Mouse (Mus musculus) T-helper 2 cell (primary cell): ENCODE measurements around the gene Cpsf4l.

ENCODE experiments used
- in situ Hi-C: fragments of 300-600 bp; cut with MboI, MseI; formaldehyde crosslinking; loops from one replicate; pipeline ENCODE4 v1.15.1; 2025; ENCODE audit warnings: high pct_unique_total_duplicates

Gene Cpsf4l

DNA sequence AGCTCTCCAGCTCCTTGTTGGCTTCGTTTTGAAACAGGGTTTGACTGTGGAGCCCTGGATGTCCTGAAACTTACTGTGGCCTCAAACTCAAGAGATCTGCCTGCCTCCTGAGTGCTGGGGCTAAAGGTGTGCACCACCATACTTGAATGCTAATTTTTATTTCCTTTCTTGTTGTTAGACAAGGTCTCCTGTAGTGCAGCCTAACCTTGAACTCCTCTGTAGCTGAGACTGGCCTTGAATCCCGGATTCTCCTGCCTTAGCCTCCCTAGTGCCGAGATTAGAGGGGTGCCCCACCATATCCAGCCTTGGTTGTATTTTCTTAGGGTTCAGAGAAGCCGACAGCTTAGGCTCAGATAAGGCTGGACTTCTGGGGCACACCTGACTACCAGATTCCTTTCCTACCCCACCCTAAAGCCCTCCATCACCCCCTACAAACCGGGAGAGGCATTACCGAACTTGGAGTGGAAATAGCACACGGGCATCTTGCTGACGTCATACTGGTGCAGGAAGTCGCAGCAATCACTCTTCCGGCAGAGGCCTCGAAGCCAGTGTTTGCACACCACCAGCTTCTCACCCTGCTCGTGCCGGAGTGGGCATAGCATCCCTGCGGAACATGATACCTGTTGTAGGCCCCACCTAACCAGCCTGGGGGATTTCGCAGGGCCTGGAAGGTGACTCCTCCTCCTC is 3.7 kb downstream of the Cpsf4l start:
- in situ Hi-C loops: loop anchor here (25.0 kb wide), 1 partner anchor 656 kb away; no protein-coding TSS in a partner anchor

DNA sequence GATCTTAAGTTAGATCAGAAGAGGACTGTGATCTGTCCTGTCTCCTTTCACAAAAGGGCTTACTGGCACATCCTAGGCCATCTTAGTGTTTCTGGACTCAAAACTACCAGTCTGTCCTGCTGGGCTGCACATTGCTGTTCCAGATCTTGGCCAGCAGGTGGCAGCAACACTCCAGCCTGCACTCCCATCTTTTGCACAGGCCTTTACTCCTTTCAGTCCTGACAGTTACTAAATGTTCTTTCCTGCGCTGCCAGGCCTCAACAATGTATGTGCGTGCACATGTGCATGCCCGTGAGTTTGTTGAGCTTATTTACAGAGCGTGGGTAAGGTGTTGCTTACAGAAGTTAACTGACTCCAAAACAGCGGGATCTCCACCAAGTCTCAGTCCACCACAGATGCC is 6.1 kb downstream of the Cpsf4l start:
- in situ Hi-C loops: loop anchor here (5.0 to 25.0 kb wide), 2 partner anchors 109 to 659 kb away; no protein-coding TSS in a partner anchor

DNA sequence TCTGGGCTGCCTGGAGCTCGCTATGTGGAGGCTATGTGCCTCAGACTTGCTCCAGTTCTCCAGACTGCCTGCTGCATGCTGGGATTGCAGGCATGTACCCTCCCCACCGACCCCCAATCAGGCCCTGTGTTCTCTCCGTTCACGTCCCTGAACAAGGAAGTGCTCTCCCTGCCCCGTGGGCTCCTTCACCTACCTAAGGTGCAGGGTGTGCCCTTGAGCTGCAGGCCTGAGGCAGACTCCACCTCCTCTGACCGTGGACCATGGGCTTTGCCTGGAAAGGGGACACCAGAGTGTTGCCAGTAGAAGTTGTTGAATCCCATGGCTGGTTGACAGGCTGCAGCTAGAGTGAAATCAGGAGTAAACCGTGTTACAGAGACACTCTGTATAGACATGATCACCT is 10.2 kb downstream of the Cpsf4l start:
- in situ Hi-C loops: loop anchor here (5.0 to 25.0 kb wide), 2 partner anchors 113 to 663 kb away; no protein-coding TSS in a partner anchor

DNA sequence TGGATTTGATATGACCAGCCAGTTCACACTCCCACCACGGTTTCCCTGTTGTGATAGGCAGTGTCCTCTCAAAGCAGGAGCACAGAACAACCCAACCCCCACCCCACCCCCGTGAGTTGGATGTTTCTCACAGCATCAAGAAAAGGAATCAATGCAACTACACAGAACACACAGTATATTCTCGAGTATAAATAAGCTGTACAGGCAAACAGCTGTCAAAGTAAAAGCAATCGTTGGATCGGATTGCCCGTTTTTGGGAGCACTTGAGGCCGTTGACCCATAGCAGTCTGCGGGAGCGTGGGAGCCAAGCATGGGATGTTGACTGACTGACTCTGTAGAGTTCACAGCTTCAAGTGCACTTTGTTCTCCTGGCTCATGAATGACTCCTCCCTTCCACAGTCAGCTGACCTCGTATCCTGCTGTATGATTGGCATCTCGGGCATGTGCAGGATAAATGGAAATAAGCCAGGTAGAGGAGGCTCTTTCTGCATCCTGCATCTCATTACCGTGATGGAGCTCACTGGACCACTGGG is 11.7 kb downstream of the Cpsf4l start:
- in situ Hi-C loops: no loop called here

DNA sequence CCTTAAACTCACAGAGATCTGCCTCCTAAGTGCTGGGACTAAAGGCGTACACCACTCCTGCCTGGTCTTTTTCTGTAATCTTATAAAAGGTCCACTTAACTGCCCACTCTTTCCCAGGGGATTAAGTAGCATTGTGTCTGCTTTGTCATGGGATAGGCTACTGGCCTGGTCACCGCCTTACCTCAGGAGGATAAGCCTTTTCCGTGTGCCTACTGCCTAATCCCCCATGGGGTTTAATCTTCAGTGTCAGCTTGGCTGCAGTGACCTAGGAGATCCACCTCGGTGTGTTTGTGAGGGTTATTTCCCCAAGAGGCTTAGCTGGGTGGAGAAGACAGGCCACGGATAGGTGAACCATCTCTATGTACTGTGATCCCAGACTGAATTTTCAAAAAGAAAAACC is 12.2 kb downstream of the Cpsf4l start:
- in situ Hi-C loops: no loop called here

DNA sequence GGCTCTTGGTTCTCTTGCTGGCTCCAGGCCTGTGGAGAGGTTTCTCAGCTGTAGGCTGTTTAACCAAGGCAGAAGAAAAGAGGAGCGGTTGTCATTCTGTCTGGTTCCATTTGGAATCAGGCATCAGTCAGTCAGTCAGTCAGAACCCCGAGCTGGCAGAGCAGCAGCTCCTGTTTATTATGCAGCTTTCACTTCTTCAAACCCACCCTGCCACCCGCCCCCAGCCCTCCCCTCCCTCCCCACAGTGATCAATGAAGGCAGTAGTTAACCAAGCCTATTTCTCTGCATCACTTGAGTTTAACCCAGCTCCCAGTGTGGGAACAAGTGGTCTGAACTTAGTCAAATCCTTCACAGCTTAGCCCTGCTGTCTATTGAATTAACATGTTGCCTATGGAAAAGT is 18.0 kb downstream of the Cpsf4l start:
- in situ Hi-C loops: no loop called here

DNA sequence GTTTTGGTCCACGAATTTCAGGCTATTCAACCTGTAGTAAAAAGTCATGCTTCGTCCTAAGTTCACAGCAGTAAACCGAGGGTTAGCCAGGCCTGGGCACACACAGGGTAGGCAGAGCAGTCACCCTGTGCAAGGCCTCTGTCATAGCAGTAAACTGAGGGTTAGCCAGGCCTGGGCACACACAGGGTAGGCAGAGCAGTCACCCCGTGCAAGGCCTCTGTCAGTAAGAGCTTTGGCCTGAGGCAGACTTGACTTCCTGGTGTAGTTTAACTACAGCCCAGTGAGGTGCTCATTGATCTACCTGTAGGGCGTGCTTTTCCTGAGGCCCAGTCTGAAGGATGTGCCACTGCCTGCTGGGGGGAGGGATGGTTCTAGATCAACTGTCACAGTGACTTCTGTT is 18.5 kb downstream of the Cpsf4l start:
- in situ Hi-C loops: no loop called here

DNA sequence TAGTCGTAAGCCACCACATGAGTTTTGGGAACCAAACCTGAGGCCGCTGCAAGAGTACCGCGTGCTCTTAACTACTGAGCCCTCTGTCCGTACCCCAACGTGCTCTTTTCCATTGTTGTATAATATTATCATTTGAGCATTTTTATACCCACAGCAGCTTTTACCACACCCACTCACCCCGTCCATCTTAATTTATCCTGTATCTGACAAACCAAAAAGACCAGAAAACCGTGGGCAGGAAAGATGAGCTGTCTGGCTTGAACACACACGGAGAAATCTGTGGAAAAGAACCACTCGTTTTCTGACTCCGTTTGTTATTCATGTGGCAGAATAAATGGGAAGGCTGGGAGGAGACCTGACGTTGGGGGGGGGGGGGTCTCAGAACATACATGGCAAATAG is 19.3 kb downstream of the Cpsf4l start:
- in situ Hi-C loops: no loop called here

DNA sequence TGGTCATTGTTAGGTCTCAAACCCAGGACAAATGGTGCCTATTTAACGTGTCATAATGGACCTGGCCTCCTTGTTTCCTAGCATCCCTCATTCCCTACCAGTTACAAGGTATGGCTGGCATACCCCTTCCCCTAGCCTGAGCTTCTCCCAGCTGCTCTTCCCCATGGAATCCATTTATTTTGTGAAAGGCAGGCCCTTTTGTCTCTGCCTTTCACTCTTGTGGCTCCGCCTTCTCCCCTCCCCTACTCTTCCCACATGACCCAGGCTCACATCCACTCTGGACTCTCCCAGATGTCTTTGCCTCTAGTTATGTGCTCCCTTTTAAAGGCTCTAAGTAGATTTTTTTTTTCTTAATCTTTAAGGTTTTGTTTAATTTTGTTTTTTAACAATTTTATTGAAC is 22.8 kb downstream of the Cpsf4l start:
- in situ Hi-C loops: loop anchor here (10.0 kb wide), 1 partner anchor 68 kb away; the partner anchor contains the start of gene Cdc42ep4

DNA sequence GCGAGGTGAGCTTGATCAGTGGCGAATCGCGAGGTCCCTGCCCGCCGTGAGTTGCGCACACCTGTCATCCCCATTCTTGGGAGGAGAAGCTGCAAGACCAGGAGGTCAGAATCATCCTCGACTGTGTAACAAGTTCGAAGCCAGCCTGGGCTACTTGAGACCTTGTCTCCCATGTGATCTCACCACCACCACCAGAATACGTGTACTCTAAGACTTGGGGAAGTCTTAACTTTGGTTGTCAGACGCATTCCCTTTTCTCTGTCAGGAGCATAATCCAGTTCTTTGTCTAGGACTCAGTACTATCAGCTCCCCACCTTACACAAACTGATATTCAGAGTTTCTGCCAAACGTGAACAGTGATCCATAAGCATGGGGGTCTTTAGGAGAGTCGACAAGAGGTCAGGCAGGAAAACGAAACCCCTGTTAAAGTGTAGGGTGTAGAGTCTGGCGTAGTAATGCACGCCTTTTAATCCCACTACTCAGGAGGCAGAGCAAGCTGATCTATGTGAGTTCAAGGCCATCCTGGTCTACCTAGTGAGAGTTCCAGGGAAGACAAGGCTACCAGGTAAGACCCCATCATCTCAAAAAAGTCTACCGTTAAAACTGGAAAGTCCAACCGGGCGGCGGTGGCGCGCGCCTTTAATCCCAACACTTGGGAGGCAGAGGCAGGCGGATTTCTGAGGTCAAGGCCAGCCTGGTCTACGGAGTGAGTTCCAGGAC is 24.9 kb downstream of the Cpsf4l start:
- in situ Hi-C loops: loop anchor here (10.0 kb wide), 1 partner anchor 70 kb away; the partner anchor contains the start of gene Cdc42ep4

DNA sequence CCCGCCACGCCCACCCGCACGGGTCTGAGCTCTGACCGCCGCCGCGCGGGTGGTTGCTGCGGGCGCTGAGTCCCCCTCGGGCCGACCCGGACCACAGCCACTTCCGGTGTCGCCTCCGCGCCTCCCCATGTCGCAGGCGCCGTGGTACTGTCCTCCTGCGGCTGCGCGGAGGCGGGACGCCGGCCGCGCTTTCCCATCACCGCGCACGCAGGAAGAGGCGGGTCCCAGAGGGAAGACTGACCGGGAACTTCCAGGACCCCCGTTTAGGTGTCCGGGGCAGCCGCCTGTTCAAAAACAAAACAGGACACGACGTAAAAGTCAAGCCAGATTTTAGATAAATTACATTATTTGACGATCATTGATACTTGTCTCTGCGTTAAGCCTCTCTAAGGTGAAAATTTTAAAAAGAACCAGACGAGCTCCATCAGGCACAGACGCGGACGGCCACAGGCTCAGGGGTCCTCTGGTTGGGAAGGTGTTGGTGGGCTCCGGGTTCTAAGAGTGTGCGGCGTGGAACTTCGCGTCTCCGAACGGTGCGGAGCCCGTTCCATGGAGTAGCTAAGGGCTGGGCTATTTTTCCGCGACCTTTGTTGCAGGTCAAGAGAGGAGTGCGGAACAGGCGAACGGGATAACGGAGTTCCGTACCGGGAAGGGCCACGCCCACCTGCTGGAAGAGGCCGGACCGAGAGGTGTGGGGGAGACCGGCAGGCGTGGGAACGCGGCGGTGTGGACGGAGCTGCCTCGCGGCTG is 25.7 kb downstream of the Cpsf4l start, which contains the start of the genes Fam104a and D11Wsu47e:
Gene Fam104a (minus strand): TSS at position 199 of the 750 bp plus-strand sequence.
Gene D11Wsu47e (plus strand): TSS at position 456 of the 750 bp plus-strand sequence.
- in situ Hi-C loops: loop anchor here (10.0 kb wide), 1 partner anchor 71 kb away; the partner anchor contains the start of gene Cdc42ep4

DNA sequence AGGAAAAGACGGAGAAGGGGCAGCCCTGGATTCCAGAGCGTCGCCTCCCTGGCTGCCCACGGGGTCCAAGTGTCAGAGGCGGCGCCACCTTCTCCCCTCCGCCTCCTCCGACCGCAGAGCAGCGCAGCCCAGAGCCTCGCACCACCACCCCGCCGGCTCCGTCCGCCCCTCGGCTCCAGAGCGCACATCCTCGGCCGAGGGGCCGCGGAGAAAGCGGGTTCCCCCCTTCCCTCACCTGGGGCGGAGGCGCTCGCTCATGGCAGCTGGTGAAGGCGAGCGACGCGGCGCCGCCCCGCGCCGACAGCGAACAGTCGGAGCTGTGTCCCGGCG is 26.2 kb downstream of the Cpsf4l start:
- in situ Hi-C loops: loop anchor here (10.0 kb wide), 1 partner anchor 71 kb away; the partner anchor contains the start of gene Cdc42ep4

DNA sequence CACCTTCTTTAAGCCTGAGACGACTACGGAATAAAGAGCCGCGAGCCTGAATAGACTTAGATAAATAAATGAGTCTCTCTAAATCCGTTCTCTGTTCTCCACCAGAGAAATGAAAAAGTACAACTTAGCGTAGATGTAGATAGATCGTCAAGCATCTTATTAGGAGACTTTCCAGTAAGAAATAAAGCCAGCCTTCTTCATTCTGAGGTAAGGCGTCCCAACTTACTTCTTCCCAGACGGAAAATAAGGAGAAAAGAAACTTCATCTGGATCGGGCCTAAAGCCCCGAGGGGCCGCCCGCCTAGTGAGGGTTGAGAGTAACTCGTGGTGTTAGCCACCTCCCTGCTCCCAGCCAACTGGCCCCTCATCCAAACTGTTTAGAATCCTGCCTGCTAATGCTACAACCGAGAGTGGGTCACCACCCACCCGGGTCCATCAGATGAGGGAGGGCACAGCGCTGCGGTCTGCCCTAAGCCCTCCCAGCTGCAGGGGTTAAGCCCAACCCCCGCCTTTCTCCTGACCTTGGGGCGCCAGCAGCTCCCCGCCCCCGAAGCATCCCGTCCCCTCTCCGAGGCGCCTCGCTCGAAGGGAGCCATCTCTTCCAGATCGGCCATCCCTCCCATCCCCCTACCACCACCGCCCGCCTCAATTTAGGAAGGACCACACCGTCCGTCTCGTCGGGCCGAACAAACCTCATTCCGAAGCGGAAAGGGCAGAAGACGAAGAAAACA is 26.8 kb downstream of the Cpsf4l start:
- in situ Hi-C loops: loop anchor here (10.0 kb wide), 1 partner anchor 72 kb away; the partner anchor contains the start of gene Cdc42ep4

DNA sequence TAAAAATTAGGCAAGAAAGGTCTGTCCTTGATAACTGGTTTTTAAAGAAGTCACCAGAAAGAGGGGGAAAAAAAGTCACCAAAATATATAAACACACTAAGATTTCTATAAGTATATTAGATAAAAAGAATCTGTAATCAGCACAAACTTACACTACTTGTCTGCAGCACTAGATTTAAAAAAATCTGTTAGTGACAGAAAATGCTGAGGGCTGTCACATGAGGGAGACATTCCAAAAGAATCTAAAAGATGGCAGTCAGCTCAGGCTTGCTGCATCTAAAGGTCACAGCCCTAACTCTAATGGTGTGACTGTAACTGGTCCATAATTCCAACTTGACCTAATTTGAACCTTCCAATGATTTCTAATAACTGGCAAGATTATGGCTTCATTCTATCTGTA is 27.8 kb downstream of the Cpsf4l start:
- in situ Hi-C loops: loop anchor here (10.0 kb wide), 1 partner anchor 73 kb away; the partner anchor contains the start of gene Cdc42ep4

DNA sequence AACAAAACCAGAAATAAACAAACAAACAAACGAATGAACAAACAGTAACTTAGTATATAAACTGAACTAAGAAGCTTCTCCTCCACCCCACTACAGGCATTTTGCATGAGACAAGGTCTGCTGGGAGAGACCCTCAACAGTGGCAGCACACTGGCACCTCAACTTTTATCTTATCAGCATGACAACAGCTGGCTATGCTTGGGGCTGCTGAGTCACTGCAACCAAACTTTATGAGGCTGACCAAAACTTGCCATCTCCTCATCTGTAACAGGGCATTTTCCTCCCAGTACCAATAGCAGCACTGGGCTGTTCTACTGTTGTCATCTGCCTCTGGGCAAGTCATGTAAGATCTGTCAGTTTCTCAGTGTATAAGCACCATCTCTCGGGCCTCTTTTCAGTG is 28.9 kb downstream of the Cpsf4l start:
- in situ Hi-C loops: loop anchor here (10.0 kb wide), 1 partner anchor 74 kb away; the partner anchor contains the start of gene Cdc42ep4

DNA sequence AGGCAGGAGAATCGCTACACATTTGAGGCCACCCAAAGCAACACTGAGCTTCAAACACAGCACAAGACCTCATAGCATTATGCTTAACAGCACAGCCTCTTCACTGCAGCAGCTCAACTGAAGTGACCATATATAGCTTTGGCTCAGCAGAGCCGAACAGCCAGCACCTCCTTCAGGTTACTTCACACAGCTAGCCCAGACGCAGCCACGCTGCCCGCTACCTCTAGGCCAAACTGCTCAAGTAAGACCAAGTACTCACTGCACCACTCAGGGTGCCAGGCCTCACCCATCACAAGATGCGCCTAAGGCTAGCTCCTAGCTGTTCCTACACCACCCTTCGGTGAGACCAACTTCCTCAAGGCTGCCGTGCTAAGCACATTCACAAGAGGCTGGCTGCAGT is 31.4 kb downstream of the Cpsf4l start:
- in situ Hi-C loops: no loop called here

DNA sequence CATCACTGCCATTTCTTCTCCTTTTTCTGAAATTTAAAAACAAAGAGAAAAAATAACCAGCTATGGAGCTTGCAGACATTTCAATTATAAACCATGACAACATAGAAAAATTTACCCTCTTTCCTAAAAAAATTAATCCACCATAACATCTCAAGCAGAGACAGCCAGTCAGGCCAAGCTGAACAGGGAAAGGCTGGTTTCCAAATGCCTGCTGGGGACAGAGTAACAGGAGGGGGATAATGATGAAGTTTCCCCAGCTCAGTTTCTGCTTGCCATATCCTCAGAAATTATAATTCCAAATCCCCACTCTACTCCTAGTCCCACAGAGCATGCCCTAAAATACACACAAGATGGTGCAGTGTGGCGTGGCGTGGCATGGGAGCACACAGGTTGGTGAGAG is 32.4 kb downstream of the Cpsf4l start:
- in situ Hi-C loops: no loop called here

DNA sequence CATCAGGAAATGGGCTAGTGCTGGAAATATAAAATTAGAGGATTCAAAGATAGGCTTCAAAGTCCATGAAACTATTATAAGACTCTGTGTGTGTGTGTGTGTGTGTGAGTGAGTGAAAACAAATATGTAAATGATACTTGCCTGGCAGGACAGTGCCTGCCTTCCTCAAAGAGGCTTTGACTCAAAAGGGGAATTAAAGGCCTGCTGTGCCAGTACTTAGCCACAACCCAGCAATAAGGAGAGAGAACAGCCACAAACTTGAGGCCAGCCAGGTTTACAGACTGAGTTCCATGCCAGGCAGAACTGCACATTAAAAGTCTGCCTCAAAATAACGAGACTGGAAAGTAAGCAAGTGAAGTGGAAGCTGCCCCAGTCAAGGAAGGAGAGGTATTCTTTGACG is 33.0 kb downstream of the Cpsf4l start:
- in situ Hi-C loops: no loop called here

DNA sequence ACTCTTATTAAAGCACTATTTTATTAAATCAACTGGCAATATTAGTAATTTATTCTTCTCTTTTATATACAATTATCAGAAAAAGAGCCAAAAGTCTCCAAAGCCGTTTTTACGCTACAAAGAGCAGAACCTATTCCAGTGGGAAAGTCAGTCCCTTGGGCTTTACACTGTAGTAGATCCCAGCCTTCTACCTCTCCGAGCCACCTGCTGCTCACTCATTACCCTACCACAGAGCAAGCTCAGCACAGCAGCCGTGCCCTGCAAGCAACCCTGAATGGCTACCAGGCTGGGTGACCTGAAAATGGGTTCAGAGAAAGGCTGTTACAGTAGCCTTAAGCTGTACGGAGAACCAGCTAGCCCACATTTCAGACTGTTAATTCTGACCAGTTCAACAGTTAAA is 35.2 kb downstream of the Cpsf4l start:
- in situ Hi-C loops: no loop called here

DNA sequence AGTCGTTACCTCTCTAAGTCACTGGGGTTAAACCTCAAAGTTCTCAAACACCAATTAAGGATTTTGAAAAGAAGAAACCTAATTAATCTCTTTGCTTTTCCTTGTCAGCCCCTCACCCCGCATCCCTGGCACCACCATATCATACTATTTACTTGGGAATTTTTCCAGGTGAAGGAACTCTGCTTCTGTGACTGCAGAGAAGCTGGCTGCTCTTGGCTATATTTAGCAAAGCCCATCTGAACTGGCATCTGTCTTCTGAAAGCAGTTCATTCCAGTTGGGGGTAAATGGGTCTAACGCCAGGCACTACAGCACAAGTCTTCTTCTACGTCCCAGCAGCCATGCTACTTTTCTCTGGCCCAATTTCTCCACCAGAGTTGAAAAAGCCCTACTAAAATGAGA is 36.2 kb downstream of the Cpsf4l start:
- in situ Hi-C loops: no loop called here

DNA sequence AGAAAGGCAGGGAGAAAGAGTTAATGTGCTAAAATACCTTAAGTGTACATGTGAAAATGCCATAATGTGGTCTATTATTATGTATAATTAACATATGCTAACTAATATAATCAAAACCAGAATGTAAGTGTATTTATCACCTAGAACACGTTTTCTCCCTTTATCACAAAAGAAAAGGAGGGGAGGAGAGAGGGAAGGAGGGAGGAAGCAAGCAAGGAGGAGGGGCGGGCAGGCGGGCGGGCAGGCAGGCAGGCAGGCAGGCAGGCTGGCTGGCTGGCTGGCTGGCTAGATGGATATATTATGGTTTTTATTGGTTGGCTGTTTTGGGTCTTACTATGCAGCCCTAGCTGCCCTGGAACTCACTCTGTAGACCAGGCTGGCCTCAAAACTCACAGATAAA is 40.1 kb downstream of the Cpsf4l start:
- in situ Hi-C loops: no loop called here
